Mouse (Mus musculus): Measurements from ENCODE around the gene Gsto1. TPM values are rescaled to one million over a fixed set of nuclear protein-coding genes. Genes with fewer than 3 reads are reported as not detected.

Gene Gsto1
- total and polyA plus RNA-seq, 3 experiments, result 72.3 to 151 (median 111) TPM

DNA sequence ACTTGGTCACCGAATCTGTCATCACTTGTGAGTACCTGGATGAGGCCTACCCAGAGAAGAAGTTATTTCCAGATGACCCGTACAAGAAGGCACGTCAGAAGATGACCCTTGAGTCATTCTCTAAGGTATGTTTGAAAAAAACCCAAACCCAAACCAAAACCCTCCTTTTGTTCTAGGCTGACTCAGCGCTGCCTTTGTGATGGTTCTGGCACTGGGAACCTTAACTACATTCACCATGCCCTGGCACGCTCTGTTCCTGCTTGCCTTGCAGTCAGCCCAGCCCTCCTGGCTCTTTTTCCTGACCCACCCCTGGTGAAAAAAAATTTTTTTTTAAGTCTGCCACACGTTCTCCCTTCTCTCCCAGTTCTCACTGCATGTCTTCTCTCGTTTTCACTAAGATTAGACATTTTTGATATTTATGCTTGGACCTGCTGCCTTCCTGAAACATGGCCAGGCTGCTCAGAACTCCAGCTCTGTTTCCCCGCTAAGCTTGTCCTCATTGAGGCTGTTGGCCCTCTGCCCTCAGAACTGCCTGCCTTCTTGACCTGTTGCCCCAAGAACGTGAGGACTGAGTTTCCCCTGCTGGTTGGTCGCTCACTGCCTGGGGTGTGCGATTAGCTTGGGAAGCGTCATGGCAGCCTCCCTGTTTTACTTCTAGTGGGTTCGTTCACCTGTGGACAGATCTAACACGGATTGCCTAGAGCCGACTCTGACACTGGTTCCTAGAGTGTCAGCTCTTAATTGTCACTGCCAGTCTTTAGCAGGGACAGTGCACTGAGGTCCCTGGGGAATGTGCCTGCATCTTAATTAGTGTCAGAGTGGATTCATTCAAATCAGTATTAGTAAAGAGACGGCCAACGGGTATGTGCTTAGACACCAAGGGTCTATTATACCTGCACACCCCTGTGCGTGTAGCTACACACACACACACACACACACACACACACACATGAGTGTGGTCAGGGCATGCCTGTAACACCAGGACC is 3.5 kb downstream of the Gsto1 start:
- DNase-seq, result no peak

DNA sequence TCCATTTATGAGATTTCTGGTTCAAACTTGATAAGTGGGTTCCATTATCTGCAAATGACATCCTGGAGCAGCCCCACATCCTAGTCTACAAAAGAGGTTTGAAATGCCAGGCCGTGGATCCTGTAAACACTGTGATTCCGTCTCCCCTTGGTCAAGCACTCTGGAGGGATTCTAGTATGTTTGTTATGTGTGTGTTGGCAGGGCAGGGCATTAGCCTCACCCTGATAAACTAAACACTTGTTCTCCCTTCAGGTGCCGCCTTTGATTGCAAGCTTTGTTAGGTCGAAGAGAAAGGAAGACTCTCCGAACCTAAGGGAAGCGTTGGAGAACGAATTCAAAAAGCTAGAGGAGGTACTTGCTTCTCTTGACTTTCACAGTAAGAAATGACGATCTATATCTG is 4.4 kb downstream of the Gsto1 start:
- no peak for DNase-seq

- DNase-seq, result no peak
These were observed 7.8 kb downstream of the Gsto1 start for GRCm38 (mm10) chr19:47862581-47862980.

DNA sequence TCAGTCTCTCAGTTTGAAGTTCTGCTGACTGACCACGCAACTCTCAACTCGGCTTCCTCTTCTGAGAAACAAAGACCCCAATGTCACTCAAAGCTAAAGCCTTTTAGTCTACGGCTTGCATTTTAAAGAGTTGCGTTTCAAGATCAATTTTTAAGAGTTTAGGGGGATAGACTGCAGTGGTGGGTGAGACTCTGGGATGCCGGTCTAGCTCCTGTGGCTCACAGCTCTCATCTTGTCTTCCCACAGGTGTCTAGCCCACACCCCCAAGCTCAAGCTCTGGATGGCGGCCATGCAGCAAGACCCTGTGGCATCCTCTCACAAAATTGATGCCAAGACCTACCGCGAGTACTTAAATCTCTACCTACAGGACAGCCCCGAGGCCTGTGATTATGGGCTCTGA is 9.3 kb downstream of the Gsto1 start:
- DNase-seq, result no peak

DNA sequence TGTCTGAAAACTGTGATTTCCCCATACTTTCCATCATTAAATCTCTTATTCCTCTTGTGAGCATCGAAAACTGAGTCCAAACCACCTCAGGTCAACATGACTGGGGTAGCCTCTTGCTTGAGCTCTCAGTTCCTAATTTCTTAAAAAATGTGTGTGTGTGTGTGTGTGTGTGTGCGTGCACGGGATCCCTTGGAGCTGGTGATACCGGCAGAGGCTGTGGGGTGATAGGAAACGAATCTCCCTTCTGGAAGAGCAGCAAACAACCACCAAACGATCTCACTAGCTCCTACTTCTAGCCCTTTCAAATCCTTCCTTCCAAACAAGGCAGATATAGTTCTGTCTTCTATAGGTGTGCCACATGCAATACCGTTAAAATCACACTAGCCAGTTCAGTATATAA is 10.0 kb downstream of the Gsto1 start:
- DNase-seq, result no peak

DNA sequence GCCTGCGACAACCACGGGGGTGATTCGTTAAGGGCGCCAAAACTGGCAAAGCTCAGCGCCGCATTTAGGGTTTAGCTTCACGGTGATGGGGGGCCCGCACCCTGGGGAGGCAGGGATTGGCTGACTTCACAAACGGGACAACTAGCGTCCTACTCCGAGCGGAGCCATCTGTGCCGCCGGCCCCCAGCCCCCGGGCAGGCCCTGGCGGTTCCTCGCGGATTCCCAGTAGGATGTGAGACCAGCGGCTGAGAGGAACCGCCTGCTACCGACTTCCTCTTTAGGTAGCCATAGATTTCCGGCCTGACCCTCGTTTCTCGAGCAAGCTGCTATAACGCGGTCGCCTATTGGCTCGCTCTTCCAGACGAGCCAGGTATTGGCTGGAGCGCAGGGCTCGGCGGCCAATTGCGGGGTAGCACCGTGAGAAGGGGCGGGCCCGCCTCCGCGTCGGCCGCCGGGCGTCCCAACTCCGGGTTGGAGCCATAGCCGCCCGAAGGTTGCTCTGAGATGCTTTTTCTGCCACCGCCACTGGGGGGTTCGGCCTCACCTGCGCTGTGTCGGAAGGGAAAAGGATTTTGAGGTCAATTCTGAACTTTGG is 10.7 kb downstream of the Gsto1 start, which contains the start of gene Gsto2:
Gene Gsto2 (plus strand): TSS at position 182 of the 595 bp plus-strand sequence.
- peak; percentile 96 for DNase-seq

GRCm38 (mm10) chr19:47867628-47868175 is 12.9 kb downstream of the Gsto1 start:
- DNase-seq, result no peak

DNA sequence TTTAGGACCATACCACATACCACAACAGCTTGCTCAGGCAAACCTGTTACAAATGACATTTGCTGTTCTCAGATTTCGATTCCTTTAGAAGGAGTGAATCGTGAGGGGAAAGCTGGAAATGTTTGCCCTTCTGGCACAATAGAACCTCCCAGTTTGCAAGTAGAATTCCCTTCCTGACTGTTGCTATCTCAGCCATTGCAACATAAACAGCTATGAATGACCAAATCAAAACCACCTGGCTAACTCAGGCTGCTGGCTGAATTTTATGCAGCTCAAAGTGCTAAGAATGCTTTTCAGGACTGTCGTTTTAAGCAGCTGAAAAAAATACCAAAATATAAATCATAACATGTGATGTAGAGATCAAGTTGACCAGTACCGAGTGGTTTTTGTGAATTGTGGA is 14.2 kb downstream of the Gsto1 start:
- no peak for DNase-seq

DNA sequence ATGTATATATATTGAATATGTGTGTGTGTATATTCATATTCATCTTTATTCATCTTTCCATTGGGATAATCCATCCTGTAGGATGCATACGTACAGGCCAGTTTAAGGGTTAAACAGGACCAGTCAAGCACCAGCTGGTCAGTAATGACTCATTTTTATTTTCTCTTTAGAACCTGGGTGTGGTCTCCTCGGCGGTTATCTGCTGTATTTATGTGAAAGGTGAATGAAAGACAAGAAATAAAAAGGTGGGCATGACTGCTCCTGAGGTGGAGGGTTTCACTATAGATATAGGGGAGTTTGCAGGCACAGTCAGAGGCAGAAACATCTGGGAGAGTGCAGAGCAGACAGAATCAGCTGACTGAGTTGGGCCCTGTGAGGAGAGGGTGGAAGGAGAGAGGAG is 14.7 kb downstream of the Gsto1 start:
- no peak for DNase-seq

DNA sequence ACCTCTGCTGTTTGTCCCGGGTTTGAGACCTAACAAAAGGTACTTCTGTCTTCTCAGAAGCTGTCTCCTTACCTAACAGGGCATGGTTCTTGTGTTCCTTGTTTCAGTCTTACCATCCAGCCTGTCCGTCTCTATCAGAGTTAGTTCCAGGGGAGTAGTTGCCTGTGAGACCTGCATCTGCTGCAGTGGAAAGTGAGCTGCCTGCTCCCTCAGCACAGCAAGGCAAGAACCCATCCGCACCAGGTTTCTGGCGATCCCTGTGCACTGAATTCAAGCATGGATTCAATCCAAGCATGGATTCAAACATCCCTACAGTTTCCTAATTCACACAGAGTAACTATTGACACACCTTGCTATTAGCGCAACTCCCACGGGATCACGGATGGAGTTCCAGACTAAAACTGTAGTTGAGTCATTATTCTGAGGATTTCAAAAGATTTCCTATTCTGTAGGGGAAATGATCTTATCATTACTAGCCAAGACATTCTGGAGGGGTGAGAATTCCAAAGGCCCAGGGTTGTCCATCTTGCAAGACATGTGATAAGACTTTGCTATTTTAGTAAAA is 15.4 kb downstream of the Gsto1 start:
- no peak for DNase-seq

GRCm38 (mm10) chr19:47871515-47871914 is 16.7 kb downstream of the Gsto1 start:
- DNase-seq, result no peak

DNA sequence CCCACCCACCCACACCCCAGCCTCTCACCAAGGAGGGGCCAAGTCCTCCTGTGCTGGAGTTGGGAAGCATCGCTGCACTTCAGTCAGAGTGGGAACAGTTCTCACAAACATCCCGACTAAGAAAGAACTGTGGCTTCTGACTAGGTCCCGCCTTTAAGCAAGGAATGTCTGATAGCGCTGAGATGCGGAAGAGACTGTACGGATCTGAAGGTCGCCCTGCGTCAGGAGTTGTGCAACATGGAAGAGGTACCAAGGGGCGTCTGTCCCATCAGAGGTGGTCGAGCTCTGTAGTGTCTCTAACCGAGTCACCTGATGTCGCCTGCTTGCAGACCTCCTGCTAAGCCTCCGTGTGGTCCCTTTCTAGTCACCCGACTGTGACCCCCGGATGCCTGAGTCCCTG is 21.5 kb downstream of the Gsto1 start:
- no peak for DNase-seq

GRCm38 (mm10) chr19:47881538-47881937 is 26.8 kb downstream of the Gsto1 start:
- no peak for DNase-seq

- peak; percentile 76 for DNase-seq
These were observed 27.5 kb downstream of the Gsto1 start for GRCm38 (mm10) chr19:47882151-47882881.

- DNase-seq, result no peak
These were observed 28.1 kb downstream of the Gsto1 start for GRCm38 (mm10) chr19:47882882-47883254.

GRCm38 (mm10) chr19:47884296-47885085 is 29.7 kb downstream of the Gsto1 start:
- no peak for DNase-seq

GRCm38 (mm10) chr19:47885191-47885743 is 30.5 kb downstream of the Gsto1 start:
- DNase-seq, result no peak

DNA sequence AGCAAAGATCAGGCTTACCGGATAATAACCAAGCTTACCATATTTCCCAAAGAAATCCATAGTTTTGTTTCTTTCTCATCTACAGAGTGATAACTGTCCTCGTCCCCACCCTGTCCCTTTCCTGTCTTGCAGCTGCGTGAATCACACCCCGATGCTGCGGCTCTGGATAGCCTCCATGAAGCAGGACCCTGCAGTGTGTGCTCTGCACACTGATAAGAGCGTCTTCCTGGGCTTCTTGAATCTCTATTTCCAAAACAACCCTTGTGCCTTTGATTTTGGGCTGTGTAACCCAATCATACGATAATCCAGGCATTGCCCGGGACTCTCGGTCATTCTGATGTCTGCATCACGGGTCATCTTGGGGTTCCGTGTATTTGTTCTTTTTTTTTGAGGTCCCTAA is 31.1 kb downstream of the Gsto1 start:
- no peak for DNase-seq

DNA sequence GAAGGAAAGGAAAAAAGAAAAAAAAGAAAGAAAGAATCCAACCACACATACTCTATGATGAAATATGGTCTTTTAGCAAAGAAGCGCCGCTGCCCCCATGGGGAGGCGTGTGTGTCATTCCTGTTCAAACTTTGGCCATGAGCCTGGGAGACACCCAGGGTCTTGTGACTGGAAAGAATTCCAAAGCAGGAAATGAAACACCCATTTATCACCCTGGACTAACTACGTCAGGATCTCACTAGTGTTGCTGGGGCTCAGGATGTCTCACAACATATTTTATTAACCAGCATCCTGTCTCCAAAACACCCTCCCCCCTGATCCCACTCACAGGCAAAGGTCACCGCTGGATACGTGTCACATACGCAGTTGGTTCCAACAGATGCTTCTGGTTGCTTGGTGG is 31.8 kb downstream of the Gsto1 start:
- peak; percentile 70 for DNase-seq

DNA sequence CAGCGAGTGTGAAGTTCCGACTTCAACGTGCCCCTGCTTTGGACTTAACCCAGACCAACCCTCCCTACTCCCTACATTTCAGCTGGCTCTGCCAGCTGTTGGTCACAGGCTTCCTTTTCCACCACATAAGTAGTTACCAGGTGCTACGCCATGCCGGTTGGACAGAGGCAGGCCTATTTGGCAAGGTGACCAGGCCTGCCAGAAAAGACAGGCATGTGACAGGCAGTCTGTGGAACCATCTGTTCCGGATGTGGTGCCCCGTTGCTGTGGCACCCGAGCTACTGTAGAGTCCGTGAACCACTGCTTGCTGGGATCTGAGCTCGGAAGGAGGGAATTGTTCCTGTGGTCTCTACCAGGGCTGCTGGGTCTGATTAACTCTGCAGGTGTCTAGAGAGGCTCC is 32.6 kb downstream of the Gsto1 start:
- no peak for DNase-seq

DNA sequence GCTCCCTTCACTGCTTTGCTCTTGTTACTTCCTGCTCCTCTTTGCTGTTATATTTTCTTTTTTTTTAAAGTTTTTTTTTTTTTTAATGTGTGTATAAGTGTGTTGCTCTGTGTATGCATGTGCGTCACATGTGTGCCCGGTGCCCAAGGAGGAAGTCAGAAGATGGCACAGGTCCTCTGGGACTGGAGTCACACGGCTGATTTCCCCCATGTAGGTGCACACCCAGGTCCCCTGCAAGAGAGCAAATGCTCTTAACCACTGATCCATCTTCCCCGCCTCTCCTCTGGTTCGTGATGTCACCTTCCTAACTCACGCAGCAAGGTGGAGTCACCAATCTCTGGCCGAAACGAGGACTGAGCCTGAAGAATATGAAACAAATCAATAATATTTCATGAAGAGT is 33.3 kb downstream of the Gsto1 start:
- no peak for DNase-seq

Data from adrenal gland, adult 2 months (tissue).